Mouse (Mus musculus): ENCODE measurements around the gene Mex3a.

- TF ChIP-seq CTCF (IDR thresholded peaks at IDR 0.05; ENCODE audit: insufficient read depth, low read depth, low read length) = no peak
- TF ChIP-seq POLR2A (IDR thresholded peaks at IDR 0.05; ENCODE audit: insufficient read depth, low read depth, low read length) = no peak
Measured at GRCm38 (mm10) chr3:88501366-88502030, 30.7 kb upstream of the Mex3a start.

Measured in olfactory bulb, adult 2 months (tissue).